Mouse (Mus musculus) liver, adult 2 months (tissue): Measurements from ENCODE around the gene Krtcap2.

Experiments used
- CTCF ChIP-seq: fragments of 200-500 bp; IDR thresholded peaks from 2 replicates; pipeline ENCODE4 v1.5.1; 2011; ENCODE audit warnings: low read depth, low read length, control low read depth
- POLR2A ChIP-seq: fragments of 200-500 bp; IDR thresholded peaks from 2 replicates; pipeline ENCODE4 v1.6.1; 2011; ENCODE audit warnings: low read length, control low read depth; ENCODE audit not compliant: insufficient read depth; ENCODE audit errors: extremely low read depth

DNA sequence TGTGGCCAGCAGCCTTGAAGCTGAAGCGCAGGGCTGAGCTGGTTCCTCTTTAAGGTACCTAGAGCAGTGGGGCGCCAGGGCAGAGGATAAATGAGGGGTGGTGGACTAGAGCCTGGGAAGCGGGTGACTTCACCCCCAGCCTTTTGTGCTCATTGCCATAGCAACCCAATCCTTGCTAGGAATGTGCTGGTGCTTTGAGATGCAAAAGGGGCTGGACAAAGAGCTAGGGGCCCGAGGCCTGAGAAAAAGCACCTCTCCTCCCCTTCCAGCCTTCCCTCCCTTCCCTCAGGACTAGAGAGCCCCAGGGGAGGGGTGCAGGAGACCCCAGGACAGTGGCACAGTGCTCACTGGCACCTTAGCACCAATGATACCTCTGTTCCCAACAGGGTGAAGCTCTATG is 19.8 kb upstream of the Krtcap2 start:
- TF ChIP-seq POLR2A = no peak
- TF ChIP-seq CTCF = no peak
